In genomic region chr14:113765406-113765805, GRCm38 (mm10) we compare ENCODE assay signal across 16 mouse cellular contexts.
"Had no signal": no experiment of that assay in that cellular context is flagged by ENCODE, and none has a peak within 500 bp of the region (broad histone marks: within the 10 kb centered on the region; RNA-seq: fewer than 3 reads in every experiment).

No protein-coding gene starts in this region.

- DNase-seq: kidney, postnatal 14 days; layer of hippocampus, adult 9-11 months; layer of hippocampus, postnatal 36 days; lung, adult 18-20 months; lung, postnatal 10 days; lung, postnatal 4 days; midbrain, embryonic 14.5 days; right cerebral cortex, postnatal 14 days; thymus, adult 2 months; thymus, postnatal 25 days had no signal

- H3K4me1 ChIP-seq: limb, embryonic 12.5 days; midbrain, embryonic 10.5 days; stomach, embryonic 15.5 days had no signal

- H3K9ac ChIP-seq: limb, embryonic 12.5 days; liver, embryonic 14.5 days; stomach, embryonic 15.5 days had no signal

- H3K4me3 ChIP-seq: limb, embryonic 12.5 days; midbrain, embryonic 10.5 days; myocyte; stomach, embryonic 15.5 days had no signal

- H3K27me3 ChIP-seq: limb, embryonic 12.5 days; stomach, embryonic 15.5 days had no signal

- H3K4me2 ChIP-seq: limb, embryonic 12.5 days; stomach, embryonic 15.5 days had no signal

- ATAC-seq: intestine, embryonic 16.5 days had no signal

- H3K9me3 ChIP-seq: limb, embryonic 12.5 days; midbrain, embryonic 10.5 days; stomach, embryonic 15.5 days had no signal

- H3K36me3 ChIP-seq: limb, embryonic 12.5 days; midbrain, embryonic 10.5 days; stomach, embryonic 15.5 days had no signal

- H3K27ac ChIP-seq: limb, embryonic 12.5 days; liver, embryonic 14.5 days; midbrain, embryonic 10.5 days; stomach, embryonic 15.5 days had no signal
